Mouse (Mus musculus) kidney, postnatal 4 days (tissue): ENCODE measurements around the gene Pitpnm3.
A peak's percentile ranks its signal among the peaks of the same experiment; 100 is the strongest.
"Not testable (repeated sequence)": the region's sequence is repeated elsewhere in the genome, so short reads cannot be mapped to it uniquely, and the experiment has no call there.

ENCODE experiments used
- DNase-seq, 2 experiments: peaks; one replicate each; pipeline ENCODE4 v3.0.0; 2021; ENCODE audit warnings: mixed read lengths in 2 of 2

Gene Pitpnm3

DNA sequence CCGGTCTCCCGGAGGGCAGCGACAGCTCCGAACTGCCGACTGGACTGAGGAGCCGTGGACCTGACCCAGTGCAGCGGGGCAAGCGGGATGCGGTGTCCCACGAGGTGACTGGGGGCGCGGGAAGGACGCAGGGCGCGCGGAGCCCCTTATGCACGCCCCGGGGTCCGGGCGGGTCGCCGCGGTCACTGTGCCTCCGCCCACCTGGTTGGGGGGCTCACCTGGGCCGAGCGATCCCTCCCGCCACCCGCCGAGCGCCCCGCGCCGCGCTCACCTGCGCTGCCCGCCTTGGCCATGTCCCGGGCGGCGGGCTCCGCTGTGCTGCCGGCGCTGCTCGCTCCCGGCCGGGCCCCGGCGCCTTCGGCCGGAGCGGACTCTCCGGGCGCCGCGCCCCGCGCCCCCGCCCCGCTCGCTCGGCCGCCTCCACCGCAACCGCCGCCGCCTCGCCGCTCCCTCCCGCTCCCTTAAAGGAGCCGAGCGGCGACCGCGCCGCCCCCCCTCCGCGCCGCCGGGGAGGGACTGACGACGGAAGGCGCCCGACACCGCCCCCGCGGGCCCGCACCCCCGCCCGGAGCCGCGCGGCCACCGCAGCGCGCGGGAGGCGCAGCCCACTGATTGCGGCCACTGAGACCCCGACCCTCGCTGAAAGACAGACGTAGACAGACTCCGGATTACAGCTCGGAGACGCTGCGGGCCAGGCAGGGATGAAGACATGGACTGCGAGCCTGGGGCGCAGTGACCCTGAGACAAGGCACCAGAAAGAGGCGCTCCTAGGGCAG, at the start of gene Pitpnm3:
Pitpnm3 (minus strand) TSS at position 396 of the 776 bp plus-strand sequence.
- DNase-seq: peak; percentile 50 to 59

DNA sequence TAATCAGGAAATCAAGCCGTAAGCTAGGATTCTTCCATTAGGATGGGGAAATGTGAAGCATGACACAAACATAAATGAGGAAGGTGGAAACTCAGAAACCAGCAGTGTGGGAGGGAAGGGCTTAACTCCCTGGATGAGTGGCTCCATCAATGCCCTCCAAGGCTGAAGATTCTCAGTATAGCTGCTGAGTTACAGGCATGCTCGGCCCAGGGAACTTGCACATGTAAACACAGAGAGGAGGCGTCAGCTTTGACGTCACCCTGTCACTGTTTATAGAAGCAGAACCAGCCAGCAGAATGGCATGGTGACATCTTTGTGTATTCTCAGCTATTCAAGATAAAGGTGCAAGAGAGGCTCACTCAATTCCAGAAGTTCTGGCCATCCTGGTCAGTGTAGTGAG, 48.7 kb upstream of the Pitpnm3 start:
- DNase-seq: no peak

DNA sequence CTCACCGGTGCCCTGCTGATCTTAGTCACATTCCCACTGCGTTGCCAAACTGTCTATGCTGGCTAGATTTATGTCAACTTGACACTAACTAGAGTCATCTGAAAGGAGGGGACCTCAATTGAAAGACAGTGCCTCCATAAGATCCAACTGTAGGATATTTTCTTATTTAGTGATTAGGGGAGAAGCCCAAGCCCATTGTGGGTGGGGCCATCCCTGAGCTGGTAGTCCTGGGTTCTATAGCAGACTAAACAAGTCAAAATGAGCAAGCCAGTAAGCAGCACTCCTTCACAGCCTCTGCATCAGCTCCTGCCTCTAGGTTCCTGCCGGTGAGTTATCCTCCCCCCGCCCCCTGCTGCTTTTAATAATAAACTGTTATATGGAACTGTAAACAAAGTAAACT, 45.6 kb upstream of the Pitpnm3 start:
- no peak for DNase-seq

DNA sequence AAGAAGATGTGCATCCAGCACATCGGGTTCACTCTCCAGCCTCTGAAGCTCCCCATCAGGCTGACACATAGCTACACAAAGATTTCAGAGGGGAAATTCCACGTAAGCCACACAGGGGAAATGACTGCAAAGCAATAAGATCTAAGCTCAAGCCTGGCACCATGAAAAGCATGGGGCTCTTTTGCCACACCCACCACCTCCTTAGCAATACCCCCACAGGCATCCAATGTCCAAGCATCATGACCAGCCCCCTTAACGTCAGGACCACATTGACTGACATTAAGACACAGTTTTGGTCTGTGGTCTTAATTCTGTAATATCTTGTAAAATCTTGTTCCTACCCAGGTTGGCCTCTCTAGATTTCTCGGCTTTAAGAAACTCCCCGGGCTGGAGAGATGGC, 45.0 kb upstream of the Pitpnm3 start:
- no peak for DNase-seq

DNA sequence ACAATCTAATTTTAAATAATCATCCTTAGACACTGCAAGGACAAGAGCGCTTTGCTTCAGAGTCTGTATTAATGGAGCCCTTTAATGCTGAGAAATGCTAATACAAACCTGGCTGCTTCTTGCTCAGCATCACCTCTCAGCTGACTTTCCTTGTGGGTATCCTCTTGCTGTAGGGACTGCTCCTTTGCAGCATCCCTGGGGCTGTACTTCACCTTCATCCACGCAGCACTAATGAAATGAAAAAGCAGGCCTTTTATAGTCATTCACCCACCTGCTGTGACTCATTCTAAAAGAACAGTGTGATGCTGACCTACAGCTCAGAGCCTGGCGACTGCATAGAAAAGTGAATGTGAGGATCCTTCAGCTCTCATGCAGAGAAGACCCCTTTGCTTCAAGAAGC, 41.0 kb upstream of the Pitpnm3 start:
- no peak for DNase-seq

DNA sequence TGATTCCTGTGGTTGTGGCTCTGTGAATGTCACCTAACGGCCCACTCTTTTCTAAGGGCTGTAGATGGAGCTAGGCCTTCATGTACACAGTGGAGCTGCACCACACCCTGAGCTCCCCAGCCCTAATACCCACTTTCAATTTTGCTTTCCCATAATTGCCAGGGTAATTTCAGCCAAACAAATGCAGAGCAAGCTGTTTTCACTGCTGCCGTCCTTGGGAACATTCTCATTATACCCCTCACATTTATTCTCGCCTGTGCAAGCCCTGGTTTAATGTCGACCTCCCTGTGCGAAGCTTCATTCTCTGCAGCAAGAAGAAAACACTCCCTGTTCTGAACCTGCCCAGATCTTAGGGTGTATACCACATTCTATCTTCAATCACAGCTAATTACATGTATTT, 40.4 kb upstream of the Pitpnm3 start:
- no peak for DNase-seq

DNA sequence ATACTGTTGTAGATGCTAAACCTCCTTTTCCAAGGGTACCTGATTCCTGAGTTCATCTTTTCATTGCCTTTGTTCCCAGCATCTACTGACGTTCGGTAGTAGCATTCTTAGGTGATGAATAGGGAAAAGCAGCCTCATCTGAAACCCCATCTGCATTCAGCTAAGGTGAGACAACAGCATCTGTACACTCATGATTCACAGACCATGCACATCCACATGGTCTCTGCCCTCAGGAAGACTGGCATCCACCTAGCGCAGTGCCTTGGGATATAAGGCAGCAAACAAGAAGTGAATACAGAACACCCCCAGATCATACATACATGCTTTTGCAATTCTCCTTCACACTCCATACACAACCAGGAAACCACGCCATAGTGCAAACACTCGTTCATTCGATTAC, 39.1 kb upstream of the Pitpnm3 start:
- DNase-seq: no peak

DNA sequence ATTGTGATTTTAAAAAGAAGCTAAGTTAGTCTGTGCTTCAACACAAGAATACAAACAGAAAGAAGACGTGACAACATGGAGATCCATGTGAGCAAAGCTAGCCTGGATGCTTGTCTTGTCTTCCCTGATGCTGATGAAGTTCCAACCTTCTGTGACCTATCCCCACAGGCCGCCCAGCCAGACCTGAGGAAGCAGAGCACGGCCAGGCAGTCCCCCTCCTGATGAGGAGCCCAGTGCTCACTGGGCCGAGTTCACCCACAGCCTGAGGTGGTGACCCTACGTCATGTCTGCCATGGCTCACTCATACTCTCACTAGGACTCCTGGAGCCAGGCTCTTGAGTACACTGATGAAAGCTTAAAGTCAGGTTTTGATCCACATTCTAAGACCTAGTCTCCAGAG, 37.9 kb upstream of the Pitpnm3 start:
- no peak for DNase-seq

DNA sequence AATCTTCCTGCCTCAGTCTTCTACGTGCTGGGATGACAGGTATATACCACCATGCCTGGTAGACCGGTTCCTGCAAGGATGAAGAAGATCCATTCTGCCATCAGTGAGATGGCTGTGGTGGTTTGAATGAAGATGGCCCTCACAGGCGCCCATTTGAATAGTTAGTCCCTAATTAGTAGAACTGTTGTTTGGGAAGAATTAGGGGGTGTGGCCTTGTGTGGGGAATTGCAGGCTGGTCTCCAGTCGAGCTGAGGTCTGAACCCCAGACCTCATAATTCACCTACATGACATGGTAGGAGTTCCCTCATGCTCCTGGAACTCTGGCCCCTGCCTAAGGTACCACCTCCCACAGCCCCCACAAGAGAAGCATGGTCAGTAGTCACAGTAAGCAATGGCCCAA, 36.3 kb upstream of the Pitpnm3 start:
- not testable (repeated sequence) for DNase-seq

DNA sequence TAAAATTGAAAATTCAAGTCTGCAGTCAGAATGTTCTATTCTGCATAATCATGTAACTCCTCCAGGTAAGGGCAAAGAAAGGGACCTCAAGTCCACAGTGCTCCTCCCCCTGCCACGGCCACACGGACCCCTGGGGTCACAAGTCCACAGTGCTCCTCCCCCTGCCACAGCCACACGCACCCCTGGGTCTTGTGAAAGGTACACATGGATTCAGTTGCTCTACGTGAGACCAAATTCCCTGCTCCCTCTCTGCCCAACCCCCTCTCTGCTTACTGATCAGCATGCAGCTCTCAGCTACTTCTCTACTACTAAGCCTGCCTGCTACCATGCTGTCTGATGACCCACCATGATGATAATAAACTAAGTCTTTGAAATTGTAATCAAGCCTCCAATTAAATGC, 34.3 kb upstream of the Pitpnm3 start:
- DNase-seq: no peak

DNA sequence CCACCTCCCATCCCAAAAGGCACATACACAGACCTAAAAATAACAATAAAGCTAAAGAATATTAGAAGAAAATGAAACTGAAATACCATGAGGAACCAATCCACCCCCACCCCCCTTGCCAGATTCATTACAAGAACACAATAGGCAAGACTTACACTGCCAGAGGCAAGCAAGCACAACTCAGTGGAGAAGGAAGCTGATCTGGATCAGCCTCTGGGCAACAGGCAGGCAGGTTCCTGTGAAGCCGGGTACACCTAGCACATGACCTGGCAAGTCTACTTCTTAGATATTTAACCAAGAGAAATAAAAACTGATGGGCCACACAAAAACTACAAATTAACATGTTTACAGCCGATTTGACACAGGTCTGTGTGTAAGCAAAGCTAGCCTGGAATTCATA, 27.6 kb upstream of the Pitpnm3 start:
- DNase-seq: no peak

DNA sequence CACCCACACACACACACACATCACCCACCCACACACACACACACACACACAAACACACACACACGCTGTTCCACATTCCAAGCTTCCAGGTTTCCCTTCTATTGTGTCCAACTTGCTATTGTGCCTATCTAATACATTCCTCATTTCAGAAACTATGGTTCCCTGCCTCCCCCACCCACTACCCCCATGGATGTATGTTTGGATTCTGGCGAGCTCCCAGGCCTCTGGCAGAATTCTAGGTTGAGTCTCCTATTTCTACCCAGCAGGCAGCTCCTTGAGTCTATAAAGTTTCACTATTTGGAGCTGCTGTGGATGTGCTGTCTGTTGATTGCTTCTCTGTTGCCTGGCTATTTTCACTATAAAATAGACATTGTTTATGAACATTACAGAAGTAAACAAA, 21.0 kb upstream of the Pitpnm3 start:
- DNase-seq: no peak

DNA sequence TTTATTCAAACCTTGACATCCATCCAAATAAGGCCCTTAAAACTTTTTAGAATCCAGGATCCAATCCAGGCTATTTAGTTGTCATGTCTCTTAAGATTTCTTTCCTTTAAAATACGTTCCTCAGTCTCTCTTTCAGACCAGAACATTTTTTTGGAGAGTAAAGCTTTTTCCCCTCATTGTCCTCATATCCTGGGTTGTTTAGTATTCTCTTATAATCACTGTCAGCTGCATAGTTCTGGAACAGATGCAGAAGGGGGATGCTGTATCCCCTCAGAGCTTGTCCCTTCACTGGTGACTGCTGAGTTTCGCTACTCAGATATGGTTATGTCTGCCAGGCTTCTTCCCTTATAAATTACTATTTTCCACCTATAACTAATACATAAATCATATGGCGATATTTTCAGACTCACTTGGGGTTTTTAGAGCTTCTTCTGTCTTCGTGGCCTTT, 20.4 kb upstream of the Pitpnm3 start:
- DNase-seq: no peak

DNA sequence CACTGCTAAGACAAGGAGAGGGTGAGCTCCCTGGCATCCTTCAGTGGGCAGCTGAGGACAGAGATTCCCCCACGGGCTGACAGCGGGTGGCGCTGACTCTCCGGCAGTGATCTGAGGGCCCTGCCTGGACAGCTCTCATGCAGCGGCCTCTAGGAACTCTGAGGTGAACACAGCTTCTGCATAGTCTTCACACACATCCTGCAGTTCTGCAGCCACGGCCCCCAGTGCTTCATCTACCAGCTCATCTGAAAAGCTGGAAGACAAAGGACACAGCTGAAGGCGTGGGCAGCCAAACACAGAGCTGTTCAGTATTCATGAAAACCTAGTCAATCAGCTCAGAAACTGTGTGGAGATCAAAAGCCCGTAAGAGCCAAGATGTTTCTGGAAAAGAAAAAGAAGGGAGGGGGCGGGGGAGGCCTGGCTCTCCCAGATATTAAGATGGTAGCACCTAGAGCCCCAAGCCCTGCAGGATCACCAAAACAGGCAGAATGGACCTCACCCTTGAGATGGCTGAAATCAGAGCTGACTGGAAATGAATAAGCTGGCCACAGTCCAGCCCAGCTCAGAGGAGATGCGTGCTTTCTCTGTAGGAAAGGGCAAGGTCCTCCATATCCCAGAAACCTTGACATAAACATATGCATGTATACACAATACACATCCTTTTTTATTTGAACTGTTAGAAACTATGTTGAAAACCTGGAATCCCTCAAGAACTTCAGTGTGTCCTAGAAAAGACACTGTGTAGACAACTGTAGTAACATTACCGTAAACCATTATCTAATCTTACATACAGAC, 19.8 kb upstream of the Pitpnm3 start:
- no peak for DNase-seq

DNA sequence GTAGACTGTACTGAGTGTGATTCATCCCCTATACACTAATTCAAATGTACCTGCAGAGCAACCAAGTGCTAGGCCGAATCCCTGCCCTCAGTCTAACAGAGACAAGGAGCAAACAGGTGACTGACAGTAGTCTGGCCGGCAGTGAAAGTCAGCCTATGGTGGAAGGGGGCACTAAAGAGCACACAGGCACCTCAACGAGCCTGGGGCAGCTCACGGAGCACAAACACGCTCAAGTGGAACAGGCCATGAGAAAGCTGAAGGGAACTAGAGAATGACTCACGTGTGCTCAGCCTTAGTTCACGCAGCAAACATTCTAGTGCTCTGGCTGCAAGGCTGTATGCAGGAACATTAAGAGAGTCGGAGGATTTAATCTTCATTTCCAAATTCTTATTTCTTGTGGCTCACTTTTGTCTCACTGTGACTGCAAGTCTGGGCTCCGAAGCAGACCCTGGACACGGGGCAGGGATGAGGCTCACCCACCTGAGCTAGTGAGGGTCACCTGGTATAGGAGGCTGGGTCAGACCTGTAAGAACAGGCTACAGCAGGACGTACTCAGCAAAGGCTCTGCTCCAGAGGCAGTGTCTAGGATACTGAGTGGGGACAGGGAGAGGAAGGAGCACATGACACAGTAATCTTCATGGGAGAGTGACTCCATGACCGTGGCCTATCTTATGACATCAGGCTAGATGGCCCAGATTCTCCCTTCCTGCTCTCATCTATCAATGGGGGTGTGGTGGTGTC, 17.7 kb upstream of the Pitpnm3 start:
- peak in 1 of 2 experiments; percentile 45 for DNase-seq

DNA sequence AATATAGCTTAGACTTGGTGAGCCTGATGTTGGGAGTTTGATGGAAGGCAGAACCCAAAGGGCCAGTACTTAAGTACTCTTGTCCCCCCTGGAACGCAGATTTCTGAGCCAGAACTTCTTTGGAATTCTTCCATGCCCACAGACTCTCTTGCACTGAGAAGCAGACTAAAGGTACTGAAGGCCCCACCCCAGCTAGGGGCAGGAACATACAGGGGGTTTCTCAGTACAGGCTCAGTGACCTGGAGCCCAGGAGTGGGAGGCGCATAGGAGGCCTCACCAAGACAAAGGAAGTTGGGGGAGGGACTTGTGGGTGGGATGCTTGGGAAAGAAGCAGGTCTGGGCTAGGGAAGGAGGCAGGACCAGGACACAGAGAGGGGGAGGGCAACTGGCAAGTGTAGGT, 15.5 kb upstream of the Pitpnm3 start:
- peak in 1 of 2 experiments; percentile 37 for DNase-seq

DNA sequence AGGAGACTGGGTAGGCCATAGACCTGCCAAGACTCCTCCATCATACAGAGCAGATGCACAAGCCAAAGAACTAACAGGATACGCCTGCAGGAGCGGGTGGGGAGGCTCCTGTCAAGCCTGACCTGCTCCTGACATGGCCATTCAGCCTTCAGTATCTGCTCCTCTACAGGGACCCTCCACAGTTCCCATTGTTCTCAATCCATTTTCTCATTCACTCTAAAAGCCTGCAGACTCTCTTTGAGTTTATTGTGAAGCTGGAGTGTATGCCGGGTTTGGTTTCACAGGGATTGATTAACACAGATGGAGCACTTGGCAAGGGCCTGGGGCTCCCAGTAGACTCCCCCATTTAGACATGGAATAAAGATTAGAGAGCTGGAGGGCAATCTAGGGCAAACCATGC, 12.3 kb upstream of the Pitpnm3 start:
- DNase-seq: no peak

DNA sequence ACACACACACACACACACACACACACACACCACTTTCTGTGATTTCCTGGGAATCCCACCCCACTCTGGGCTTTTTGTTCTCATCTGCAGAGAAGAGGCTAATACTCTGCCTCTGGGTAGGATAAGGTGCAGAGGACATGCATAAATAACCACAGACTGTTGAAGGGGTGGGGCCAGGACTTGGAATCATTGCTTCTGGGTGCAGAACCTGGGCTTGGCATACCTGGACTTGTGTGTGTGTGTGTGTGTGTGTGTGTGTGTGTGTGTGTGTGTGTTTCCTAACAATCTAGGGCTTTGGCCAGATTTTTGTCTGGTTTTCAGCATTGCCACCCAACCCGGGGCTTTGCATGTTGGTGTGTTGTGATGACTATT, 10.3 kb upstream of the Pitpnm3 start:
- DNase-seq: peak; percentile 33 to 61

DNA sequence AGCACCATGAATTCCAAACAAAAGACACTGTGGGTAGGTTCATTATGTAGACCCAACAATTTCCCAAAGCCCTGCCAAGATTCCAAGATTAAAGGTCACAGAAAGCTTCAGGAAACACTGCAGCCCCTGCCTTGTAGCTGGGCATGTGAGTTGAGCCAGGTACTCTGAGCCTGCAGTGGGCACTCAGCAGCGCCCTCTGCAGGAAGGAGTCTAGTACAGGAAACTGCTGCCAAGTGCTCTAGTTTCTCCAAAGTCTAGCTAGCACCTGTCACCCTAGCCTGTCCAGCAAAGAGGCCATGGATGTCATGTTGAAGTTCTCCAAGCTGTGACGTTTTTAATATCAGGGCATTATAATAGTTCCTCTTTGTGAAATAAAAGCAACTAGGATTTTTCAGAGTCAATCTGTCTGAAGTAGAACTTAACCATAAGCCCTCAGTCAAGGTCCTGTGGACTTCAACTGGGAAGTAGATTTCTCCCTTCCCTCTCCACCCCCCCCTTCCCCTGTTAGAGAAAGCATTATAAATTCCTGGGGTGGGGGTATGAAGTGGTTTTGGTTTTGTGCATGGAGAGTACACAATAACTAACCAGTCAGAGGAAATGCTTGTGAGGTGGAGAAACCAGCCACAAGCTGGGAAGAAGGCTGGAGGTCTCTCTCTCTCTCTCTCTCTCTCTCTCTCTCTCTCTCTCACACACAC, 9.8 kb upstream of the Pitpnm3 start:
- peak; percentile 70 to 80 for DNase-seq

DNA sequence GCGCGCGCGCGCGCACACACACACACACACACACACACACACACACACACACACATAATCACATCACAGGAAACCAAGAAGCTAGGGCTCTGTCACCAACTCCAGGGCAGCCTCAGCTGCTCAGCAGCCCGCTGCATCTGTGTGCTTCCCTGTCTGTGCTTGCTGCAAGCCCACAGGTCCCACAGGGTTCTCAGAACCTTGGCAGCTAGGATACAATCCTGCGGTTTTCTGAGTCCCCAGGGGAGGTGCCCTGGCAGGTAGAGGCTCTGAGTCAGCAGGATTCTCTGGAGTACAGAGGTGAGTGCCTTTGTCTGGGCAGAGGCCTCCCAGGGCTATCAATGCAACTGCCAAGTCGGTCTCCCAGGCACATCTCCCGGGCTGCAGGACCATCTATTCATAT, 7.3 kb upstream of the Pitpnm3 start:
- DNase-seq: peak in 1 of 2 experiments; percentile 31

DNA sequence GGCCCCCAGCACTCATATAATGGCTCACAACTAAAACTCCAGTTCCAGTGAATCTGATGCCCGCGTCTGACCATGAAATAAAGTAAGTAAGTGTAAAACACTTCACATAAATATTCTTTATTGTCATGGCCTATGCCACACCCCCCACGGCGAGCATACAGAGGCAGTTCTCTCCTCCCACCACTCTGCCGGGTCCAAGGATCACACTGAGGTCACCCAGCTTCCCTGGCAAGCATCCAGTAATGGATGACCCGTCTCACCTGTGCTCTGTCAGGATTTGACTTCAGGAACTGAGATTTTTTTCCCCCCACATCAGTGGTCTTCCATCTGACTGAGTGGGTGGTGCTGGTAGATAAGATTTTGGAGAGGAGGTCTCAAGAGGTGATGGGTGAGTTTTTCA, 4.6 kb upstream of the Pitpnm3 start:
- peak; percentile 47 to 63 for DNase-seq

DNA sequence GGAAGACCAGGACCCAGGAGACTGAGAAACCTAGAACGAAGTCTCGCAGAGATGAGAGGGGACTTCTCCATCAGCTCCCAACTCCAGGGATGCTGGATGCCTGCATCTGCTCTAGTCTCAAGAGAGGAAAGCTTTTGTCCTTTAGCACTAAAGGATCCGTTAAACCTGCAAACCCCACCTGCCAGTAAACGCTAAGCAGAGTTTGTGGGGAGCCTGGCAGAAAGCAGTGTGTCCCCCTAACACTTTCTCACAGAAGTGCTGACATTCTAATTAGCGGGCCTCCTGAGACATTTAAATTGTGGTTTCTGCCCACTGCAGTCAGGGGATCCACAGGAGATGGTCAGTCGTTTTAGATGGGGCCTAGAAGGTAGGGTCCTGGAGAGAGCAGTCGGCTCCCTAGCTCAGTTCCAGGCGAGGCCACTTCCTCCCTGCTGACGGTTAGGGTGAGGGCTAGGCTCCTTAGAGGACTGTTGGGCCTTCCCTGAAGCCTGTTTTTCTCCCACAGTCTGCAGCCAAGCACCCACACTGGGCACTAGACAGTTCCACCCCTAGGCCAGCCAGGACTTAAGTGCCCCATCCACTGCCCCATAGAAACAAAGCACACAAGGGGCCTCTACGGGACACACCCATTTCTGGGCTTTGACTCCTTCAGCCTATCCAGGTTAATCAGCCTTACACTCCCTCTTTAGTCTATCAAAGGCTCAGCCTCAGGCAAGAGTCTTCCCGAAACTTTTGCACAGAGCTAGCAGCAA, 829 bp upstream of the Pitpnm3 start:
- no peak for DNase-seq
